Mouse (Mus musculus) neural tube, embryonic 10.5 days (tissue): Measurements from ENCODE around the gene Olfr889.
"Not testable (repeated sequence)": the region's sequence is repeated elsewhere in the genome, so short reads cannot be mapped to it uniquely, and the experiment has no call there.

ENCODE experiments used
- DNase-seq: peaks from one replicate; pipeline ENCODE4 v3.0.0-alpha.2; 2017; ENCODE audit warnings: low spot score; ENCODE audit errors: extremely low spot score

Olfr889 gene

GRCm38 (mm10) chr9:38114898-38115297, at the start of gene Olfr889:
Gene Olfr889, plus strand, starts transcription at chr9:38115198.
- DNase-seq, result no peak

DNA sequence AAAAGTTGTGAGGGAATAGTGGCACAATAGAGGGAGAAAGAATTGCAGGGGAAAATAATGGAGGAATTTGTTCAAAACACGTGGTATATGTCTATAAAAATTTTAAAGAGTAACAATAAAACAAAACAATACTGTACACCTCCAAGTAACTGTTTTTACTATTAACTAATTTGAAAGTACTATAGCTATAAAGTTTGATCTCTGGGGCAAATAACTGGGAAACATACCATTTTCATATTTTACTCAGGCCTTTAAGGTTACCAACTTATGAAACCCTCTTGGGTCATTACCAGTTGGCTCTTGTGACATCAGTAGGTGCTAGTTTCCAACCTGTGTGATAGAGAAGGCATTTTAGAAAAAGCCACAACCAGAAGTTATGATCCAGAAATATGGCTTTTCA, 31.2 kb upstream of the Olfr889 start, which contains the start of gene Olfr887:
TSS of gene Olfr887 (plus strand) at position 301 of the 400 bp plus-strand sequence.
- DNase-seq, result no peak

DNA sequence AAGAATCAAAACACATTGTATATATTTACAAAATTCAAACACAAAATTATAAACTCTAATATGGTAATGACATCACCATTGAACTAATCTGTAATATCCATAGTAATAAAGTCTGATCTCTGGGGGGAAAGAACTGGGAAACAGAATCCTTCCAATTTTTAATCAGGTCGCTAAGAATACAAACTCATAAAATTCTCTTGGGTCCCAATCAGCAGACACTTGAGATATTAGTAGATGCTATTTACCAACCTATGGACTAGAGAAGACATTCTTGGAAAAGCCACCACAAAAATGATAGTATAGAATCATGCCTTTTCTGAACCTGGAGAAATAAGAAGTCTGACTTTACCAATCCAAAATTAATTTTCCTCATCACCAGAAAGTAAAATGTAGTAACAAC, 7.2 kb upstream of the Olfr889 start, which contains the start of gene Olfr888:
TSS of gene Olfr888 (plus strand) at position 301 of the 400 bp plus-strand sequence.
- no peak for DNase-seq

GRCm38 (mm10) chr9:38142217-38142616, 27.2 kb downstream of the Olfr889 start, which contains the start of gene Olfr890:
Gene Olfr890, plus strand, starts transcription at chr9:38142517.
- DNase-seq, result no peak

GRCm38 (mm10) chr9:38168341-38168740, 53.3 kb downstream of the Olfr889 start:
- not testable (repeated sequence) for DNase-seq
